Mouse (Mus musculus) embryo, embryonic 11.5 days (tissue): ENCODE results near the gene Trpm3.
A peak's percentile ranks its signal among the peaks of the same experiment; 100 is the strongest.

Experiments
- DNase-seq: peaks from one replicate; pipeline ENCODE4 v3.0.0-alpha.2; 2012; ENCODE audit warnings: low read depth, low spot score

The Trpm3 gene

GRCm38 (mm10) chr19:22303952-22304655, 165.3 kb downstream of the Trpm3 start:
- DNase-seq: peak; percentile 75

- no peak for DNase-seq
Measured at GRCm38 (mm10) chr19:22308081-22308480, 169.2 kb downstream of the Trpm3 start.

- DNase-seq: no peak
Measured at GRCm38 (mm10) chr19:22317306-22317705, 178.5 kb downstream of the Trpm3 start.

GRCm38 (mm10) chr19:22326813-22327212, 188.0 kb downstream of the Trpm3 start:
- DNase-seq: no peak

GRCm38 (mm10) chr19:22327226-22327625, 188.4 kb downstream of the Trpm3 start:
- DNase-seq: no peak

GRCm38 (mm10) chr19:22336278-22336677, 197.4 kb downstream of the Trpm3 start:
- no peak for DNase-seq

- DNase-seq: peak; percentile 56
Measured at GRCm38 (mm10) chr19:22337468-22337867, 198.6 kb downstream of the Trpm3 start.

- no peak for DNase-seq
Measured at GRCm38 (mm10) chr19:22338927-22339326, 200.1 kb downstream of the Trpm3 start.

- DNase-seq: no peak
Measured at GRCm38 (mm10) chr19:22354037-22354541, 215.2 kb downstream of the Trpm3 start.

GRCm38 (mm10) chr19:22386890-22387289, 248.0 kb downstream of the Trpm3 start:
- no peak for DNase-seq

GRCm38 (mm10) chr19:22394700-22395099, 255.9 kb downstream of the Trpm3 start:
- no peak for DNase-seq

GRCm38 (mm10) chr19:22404049-22404448, 265.2 kb downstream of the Trpm3 start:
- no peak for DNase-seq

GRCm38 (mm10) chr19:22418239-22418638, 279.4 kb downstream of the Trpm3 start:
- no peak for DNase-seq

GRCm38 (mm10) chr19:22437207-22437606, 298.4 kb downstream of the Trpm3 start:
- DNase-seq: no peak

GRCm38 (mm10) chr19:22447418-22448339, 308.8 kb downstream of the Trpm3 start:
- peak; percentile 14 for DNase-seq

- DNase-seq: no peak
Measured at GRCm38 (mm10) chr19:22448340-22449288, 309.8 kb downstream of the Trpm3 start.

GRCm38 (mm10) chr19:22451290-22451689, 312.4 kb downstream of the Trpm3 start:
- no peak for DNase-seq

- DNase-seq: no peak
Measured at GRCm38 (mm10) chr19:22456935-22457334, 318.1 kb downstream of the Trpm3 start.

GRCm38 (mm10) chr19:22462043-22462442, 323.2 kb downstream of the Trpm3 start:
- no peak for DNase-seq

GRCm38 (mm10) chr19:22463506-22463905, 324.7 kb downstream of the Trpm3 start:
- no peak for DNase-seq

- no peak for DNase-seq
Measured at GRCm38 (mm10) chr19:22469608-22470007, 330.8 kb downstream of the Trpm3 start.
